Mouse (Mus musculus): ENCODE measurements at regions not wholly inside any gene's neighbourhood (a gene's known extent, or its start where the extent isn't known, plus 50 kb on each side); places are given as distances from the start of the nearest gene placed in this dataset.

DNA sequence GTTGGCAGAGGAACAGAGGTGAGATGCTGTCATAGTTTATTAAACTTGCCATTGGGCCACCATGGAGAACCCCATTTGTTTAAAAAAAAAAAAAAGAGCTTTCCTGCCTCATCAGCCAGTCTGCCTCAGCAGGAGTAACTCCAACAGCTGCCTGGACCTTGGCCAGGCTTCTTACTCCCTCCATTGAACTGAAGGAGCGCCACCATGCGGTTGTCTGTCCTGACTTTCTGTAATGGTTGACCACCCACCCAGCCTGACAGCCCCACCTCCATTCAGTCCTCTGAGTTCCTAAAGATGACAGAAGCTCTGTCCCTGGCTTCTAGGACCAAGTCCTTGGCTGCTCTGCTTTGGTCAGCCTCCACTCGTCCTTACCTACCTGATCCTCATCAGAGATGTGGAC, 227.8 kb upstream of the Six2 start:
- TF ChIP-seq TAL1 (IDR thresholded peaks at IDR 0.05; ENCODE audit: low read length) = no peak
- TF ChIP-seq GATA1 (IDR thresholded peaks at IDR 0.05; ENCODE audit: low read length) = no peak

All from erythroblast, embryonic 14.5 days (primary cell).